Mouse (Mus musculus): ENCODE measurements around the gene Tra2a.

- TF ChIP-seq GATA1 (IDR thresholded peaks at IDR 0.05; ENCODE audit: low read length) = no peak
- TF ChIP-seq TAL1 (IDR thresholded peaks at IDR 0.05; ENCODE audit: low read length) = no peak
Measured at GRCm38 (mm10) chr6:49208935-49209334, 54.9 kb downstream of the Tra2a start.

All from erythroblast, embryonic 14.5 days (primary cell).